Mouse (Mus musculus) mesoderm, embryonic 11.5 days (tissue): ENCODE results near the gene Olfr1201.

Experiments used
- DNase-seq: peaks from one replicate; pipeline ENCODE4 v3.0.0-alpha.2; 2012; ENCODE audit warnings: low read depth, low spot score

Gene Olfr1201

DNA sequence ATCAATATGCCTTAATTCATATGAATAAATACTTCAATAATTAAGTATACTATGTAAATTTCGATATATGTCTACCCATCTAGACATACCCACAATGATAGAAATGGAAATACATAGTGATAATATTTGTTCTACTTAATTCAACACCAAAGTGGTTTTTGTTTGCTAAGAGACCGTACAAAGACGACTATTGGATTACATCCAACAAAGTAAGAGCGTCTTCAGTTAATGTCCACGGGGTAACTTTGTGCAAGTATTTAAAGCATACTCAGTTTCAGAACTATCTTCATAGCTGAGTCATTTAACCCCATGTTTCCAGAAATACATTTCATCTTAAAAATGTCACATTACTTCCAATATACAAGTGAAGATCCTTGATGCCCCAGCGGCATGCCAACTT is at the start of gene Olfr1201:
Gene Olfr1201, plus strand, starts transcription at position 301 of the 400 bp plus-strand sequence.
- DNase-seq = no peak

DNA sequence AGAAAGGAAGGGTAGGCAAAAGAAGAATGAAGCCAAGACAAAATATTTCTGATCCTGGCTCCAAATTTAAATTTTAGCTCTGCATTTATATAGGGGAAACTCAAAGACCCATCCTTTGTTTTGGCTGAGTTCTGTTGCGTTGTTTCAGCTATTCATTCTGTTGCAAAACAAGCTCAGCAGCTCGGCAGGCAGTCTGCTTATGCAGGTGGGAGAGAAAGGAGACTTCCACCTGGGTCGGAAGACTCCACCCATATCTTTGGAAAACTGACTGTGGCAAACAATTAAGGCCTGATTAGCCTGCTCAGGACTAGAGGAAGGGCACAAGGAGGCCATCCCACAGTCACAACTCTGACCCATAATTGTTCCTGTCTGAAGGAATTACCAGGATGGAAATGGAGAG is 49.5 kb upstream of the Olfr1201 start:
- DNase-seq = no peak

DNA sequence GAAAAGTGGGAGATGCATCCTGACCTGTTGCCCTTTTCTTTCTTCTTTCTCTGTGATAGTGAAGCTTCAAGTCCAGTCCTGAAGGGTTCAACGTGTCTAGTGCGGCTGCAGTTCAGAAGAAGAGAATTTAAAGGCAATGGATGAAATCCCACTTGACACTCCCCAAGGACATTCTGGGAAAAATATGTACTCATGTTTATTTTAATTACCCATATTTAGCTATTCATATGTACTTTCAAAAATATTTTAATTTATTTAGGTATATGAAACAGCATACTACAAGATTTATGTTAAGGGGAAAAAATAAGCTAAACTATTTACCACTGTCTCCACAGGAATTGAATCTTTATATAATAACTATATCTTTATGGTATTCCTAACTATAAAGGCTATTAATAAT is 41.6 kb upstream of the Olfr1201 start, which contains the start of gene Olfr1198:
Gene Olfr1198, minus strand, starts transcription at position 101 of the 400 bp plus-strand sequence.
- DNase-seq = no peak

DNA sequence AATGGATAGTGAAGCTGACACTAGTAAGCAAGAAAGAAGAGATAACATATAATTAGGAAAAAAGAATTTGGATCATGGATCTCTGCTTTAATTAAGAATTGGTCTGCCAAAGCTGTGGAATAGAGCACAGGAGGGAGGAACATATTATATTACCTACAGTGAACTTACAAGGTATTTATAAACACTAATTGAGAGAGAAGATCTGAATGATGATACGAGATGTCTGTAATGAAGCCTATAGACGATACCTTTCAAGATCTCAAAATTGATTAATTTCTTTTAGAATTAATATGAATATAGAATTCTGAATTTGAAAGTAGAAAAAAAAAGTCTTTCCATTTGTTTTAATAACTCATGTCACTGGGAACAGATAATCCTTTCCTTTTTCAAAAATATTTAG is 32.5 kb upstream of the Olfr1201 start, which contains the start of gene Olfr1199:
Gene Olfr1199, minus strand, starts transcription at position 101 of the 400 bp plus-strand sequence.
- no peak for DNase-seq

DNA sequence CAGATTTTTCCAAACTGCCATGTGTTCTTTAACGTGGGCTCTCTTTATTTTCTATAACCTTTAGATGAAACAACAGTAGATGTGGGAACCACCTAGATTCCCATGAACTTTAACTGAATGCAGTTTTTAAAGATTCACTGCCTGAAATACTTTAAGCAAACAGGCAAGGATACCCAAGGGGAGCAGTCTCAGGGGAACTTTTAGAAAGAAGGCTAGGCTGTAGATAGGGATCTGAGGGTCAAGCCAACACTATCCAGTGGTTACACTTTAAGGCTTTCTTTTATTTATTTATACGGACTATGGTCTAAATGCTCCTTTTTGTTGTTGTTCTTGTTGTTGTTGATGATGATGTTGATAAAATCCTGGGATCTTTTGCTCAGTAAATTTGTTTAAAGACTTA is 22.4 kb upstream of the Olfr1201 start, which contains the start of gene Olfr1200:
Gene Olfr1200, minus strand, starts transcription at position 101 of the 400 bp plus-strand sequence.
- no peak for DNase-seq

DNA sequence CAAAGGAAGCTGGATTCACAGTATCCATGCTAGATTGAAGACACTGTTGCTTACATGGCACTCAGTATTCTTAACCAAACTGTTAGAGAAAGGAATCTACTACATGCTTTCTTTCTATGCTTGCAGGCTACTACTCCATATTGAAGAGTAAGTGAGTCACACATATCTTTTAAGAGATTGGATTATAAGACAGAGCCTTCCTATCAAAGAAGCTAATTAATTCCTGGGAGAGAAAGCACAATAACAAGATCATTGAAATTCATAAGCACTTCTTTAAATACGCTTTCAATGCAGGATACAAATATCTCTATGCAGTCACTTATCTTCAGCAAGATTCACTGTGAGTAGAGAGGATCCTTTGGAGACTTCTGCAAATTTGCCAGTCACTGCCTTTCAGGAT is 21.4 kb downstream of the Olfr1201 start, which contains the start of gene Olfr1202:
Gene Olfr1202, plus strand, starts transcription at position 301 of the 400 bp plus-strand sequence.
- no peak for DNase-seq

DNA sequence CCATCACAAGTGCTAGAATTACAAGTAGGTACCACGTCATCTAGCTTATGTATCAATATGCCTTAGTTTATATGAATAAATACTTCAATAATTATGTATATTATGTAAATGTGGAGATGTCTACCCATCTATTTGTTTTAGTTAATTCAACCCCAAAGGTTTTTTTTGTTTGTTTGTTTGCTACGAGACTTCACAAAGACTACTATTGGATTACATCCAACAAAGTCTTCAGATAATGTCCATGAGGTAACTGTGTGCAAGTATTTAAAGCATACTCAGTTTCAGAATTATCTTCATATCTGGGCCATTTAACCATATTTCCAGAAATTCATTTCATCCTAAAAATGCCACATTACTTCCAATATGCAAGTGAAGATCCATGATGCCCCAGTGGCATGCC is 36.6 kb downstream of the Olfr1201 start, which contains the start of gene Olfr1205:
Gene Olfr1205, plus strand, starts transcription at position 301 of the 400 bp plus-strand sequence.
- DNase-seq = no peak

DNA sequence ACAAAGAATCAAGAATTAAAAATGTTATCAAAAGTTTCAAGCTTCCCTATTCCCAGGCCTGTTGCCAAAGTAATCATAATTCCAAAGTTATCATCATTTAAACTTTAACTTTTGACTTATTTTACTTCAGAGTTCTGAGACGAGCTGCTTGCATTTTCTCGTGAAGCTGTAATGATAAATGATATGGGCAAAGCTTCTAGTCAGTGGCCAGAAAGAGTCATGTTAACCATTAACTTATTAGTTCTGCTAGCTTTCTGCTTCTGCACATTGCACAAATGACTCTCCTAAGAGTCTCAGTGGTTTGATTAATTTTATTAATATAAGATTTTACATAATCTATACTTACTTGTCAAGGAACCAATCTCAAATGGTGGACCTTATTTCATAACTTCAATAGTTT is 45.6 kb downstream of the Olfr1201 start:
- DNase-seq = no peak
